Mouse (Mus musculus): ENCODE measurements at regions not wholly inside any gene's neighbourhood (a gene's known extent, or its start where the extent isn't known, plus 50 kb on each side); places are given as distances from the start of the nearest gene placed in this dataset.
"Not testable (repeated sequence)": the region's sequence is repeated elsewhere in the genome, so short reads cannot be mapped to it uniquely, and the experiment has no call there.

DNA sequence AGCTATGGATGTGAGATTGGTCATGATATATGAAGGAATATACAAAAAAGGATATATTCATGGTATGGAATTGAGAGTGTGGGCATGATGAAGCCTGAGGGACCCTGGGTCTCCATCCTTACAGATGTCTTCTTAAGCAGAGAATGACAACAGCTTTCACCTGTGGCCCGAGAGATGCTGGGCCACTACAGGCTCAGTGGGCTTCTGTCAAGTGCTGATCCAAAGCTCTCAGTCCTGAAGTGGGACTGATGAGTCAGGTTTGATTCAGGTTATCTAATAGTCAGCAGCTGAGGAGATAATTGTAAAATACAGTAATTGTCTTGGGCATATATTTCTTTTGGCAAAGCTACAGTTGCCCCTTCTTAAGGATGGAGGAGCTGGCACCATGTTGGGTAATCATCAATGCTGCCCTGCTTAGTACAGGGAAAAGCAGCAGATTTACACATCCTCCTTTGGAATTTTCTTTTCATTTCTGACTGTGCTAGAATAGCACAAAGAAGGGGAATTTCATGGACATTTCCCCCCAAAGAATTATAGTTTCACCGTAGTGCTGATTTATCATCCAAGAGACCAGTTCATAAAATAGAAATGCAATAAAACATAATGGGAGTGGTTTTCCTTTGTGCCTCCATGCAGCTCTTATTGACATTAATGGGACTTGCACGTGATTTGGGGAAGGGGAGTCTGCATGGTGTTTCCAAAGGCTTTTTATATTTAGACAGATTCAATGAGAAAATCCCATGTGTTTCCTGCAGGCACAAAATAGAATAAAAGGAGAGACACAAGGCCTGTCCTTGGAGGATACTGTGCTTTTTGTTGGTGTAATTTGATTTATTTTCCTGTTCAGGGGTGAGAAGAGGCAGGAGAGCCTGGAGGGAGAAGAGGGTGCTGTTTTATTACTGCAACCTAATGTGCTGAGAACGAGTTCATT lies 452.6 kb upstream of the Nrsn1 start:
- no peak for DNase-seq (ENCODE audit: low spot score in 2 of 2)

DNA sequence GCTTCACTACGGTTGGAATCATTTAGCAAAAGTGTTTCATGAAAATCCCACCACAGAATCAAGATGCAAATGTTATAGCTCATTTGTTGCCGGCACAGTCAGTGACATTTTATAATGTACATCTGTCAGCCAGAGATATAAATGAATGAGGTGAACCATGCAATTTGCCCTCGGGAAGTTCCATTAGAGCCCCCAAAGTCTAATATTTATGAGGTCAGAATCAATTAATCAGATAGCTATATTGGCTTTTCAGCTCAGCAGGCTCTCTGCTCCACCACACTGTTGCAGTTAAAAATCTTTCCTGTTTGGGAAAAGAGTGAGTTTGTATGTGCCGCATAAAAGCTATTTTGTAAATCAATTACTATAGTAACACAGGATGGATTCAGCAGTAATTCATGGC lies 430.7 kb upstream of the Nrsn1 start:
- DNase-seq (ENCODE audit: low spot score in 2 of 2), result no peak

DNA sequence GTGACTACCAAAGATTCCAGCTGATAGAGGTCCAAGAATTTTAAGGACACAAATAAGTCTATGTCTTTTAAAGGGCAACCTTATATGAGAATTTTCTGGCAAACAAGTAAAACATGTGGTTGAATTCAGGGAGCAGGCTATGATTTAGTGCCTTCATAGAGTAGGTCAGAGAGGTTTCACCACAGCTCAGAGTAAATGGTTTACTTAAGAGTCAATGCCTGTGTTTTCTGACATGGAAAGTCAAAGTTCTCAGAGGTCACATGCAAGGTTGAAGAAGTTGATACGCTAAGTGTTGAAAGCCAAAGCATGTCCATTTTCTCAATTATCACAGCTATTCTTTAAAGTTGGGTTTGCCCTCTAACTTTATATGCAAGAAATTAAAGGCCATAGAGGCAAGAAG lies 425.7 kb upstream of the Nrsn1 start:
- DNase-seq (ENCODE audit: low spot score in 2 of 2), result no peak

DNA sequence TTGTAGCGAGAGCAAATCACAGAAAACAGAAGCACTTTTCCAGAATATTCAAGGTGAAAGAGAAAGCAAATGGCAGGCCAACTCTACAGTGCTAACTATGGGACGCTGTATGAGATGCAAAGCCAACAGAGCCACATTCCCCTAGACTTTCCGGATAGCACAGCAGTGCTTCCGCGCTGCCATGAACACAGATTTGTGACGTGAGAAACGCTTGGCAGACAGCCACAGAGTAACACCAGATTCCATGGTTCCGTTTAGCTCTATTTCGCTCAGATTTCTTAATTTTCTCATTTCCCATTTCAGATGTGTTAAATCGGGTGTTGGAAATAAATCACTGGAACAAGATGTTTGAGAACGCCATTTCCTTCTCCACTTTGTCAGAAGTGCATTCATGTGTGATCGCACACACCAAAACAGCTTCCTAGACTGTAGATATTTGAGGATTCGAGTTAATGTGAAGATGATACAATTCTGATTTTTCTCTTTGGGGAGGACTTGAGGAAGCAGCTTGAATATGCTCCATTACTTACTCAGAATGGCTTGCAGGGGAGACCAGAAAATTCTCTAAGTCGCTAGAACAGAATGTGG lies 424.8 kb upstream of the Nrsn1 start:
- DNase-seq (ENCODE audit: low spot score in 2 of 2), result no peak

DNA sequence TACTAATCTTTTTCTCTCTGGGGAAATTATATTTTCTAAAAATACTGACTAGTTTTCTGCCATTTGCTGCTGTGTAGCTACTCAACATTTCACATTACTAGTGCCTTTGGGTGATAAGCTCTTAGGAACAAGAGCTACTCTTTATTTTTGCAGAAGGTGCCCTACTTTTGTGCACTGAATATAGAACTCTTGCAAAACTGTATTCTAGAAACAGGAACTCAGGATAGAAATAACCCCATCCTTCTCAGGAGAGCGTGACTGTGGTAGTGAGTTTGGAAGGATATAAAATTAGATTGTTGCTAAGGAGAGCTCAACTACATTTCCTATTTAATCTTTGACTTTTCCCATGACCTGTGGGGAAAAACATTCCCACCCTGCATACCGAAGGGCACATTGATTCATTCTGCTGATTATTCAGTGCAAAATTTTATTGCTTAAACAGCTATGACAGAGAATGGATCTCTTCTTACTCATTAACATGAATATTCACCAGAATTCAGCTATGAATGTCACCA lies 408.0 kb upstream of the Nrsn1 start:
- DNase-seq (ENCODE audit: low spot score in 2 of 2), result no peak

DNA sequence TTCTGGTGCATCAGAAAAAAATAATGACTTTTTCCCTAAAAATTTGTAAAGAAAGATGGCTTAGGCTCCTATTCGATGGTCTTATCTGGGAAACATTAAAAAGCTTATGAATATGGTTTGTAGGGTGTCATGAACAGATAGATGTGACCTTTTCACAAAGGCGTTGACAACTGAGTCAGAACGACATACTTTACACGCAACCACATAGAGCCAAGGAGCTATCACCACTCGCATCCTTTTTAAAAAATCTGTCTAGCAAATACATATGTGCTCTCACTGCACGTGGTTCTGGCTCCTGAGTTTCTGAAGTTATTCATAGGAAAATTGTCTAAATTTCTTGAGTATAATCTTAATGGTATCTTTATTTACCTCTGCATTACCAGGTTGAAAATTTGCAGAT lies 404.9 kb upstream of the Nrsn1 start:
- DNase-seq (ENCODE audit: low spot score in 2 of 2), result no peak

DNA sequence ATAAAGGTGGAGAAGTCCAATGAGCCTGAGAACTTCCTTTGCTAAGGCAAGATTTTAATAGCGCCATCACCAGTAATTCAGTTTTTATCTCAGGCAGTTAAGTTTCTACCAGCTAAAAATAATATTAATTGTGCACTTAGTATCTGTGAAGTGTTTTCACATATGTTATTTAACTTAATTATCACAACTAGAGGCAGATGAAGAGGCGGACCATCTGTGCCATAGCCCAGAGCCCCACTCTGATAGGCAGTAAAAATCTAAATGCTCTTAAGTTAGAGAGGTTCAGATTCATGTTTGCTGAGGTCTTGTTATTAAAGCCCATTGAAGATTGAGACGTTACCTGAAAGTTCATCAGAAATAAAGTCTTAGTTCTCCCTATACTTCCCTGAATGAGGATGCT lies 395.7 kb upstream of the Nrsn1 start:
- DNase-seq (ENCODE audit: low spot score in 2 of 2), result no peak

DNA sequence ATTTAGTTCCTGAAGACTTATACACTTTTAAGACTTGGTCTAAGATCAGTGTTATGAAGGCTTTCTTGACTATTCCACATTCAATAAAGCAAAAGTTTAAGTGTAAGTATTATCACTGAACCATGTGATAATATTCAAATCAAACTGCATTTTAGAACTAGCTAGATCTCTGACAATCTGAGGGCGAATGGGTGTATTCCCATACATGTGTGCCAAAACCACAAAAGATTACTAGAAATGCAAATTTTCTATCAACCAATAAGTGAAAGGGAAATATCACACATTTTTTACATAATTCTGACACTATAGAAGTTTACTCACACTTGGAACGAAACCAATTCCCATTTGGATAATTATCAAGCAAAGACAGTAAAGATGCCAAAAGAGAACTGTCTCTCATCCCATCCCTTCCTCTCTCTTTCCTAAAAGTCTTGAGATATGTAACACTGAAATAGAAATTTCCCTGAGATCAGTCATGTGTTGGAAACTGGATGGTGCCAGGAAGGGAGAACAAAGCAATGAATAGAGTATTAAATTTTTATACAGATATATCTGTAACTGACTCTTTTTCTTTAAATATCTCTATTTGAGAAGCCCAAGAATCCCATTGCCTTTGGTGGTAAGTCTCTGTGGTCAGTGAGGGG lies 394.8 kb upstream of the Nrsn1 start:
- DNase-seq (ENCODE audit: low spot score in 2 of 2), result no peak

DNA sequence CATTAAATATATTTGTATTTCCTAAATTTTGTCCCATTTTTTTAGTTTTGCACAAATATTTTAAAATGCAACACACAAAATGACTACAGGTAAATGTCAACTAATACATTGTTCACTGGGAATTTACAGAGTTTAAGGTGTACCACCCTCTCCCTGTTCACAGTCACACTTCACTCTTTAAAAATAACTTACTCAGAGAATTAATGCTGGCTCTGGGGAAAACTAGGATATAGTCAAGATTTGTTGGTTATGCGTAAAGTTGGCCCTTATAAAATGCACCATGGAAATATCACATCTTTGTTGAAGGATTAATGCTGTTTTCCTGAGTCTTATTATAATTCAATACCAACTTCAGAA lies 378.1 kb upstream of the Nrsn1 start:
- no peak for DNase-seq (ENCODE audit: low spot score in 2 of 2)

DNA sequence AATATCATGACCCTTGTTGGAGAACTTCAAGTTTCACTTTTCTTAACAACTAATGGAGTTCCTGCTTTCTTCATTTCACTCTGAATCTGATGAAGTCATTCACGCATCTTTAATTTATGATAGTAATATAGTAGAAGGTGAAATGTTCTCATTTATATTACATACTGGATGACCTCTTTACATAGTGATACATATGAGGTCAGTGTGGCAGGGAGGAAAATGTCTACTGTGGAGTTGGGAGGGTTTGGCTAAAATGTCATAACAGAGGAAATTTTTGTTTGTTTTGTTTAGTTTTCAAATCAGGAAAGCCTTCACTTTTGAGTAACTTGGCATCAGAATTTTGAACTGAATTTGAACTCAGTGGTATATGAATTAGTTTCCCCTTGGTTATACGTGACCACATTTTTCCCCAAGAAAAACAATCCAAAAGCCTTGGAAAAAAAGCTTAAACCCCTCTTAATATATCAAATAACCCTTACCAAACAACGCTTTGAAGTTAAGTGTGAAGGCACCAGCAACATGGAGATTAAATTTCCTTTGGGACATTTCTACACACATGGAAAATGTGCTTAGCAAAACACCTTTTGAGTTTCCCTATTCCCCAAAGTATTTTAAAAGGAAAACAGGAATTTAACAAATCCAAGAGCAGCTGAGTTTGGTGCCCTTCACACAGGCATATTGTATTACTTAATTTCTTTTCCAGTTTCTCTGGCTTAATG lies 377.6 kb upstream of the Nrsn1 start:
- DNase-seq (ENCODE audit: low spot score in 2 of 2), result no peak

DNA sequence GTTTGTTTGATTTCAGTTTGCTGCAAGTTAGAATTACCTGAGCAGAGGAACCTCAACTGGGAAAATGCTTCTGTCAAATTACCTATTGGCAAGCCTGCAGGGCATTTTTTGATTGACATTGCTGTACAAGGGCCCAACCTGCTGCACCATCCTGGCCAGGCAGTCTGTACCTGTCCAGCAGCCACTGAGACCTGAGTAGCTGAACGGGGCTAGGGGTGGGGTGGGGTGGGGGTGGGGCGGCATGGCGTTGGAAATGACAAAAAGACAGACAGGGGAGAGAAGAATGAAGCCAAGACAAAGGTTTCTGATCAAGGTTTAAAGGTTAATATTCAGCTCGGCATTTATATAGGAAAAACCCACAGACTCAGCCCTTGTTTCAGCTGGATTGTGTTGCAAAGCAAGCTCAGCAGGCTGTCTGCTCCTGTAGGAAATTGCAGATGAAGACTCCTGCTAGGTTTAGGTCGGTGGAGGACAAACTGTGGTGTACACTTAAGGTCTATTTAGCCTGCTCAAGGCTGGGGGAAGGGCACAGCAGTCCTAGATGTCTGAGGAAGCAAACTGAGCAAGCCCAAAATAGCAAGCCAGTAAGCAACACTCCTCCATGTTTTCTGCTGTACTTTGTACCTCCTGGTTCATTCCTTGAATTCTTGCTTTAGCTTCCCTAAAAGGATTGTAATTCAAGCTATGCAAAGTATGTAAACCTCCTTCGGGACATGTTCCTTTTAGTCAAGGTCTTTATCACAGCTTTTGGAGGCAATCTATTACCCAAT lies 369.4 kb upstream of the Nrsn1 start:
- no peak for DNase-seq (ENCODE audit: low spot score in 2 of 2)

DNA sequence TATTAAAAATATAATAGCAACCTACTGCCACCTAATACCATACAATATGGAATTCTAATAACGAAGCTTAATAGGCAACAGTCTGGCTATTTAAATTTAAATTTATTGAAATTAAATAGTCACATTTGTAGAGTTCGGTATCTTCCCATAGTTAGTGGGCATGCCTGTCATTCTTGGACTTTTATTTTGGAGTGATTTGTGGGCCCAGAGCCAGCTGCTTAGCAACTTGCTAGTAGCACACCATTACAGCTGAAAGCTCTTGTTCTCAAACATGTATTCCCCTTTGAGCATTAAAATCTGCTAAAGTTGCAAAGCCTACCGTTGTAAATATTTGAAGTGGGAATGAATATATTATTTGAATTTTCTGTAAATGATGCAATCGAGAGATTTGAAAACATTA lies 359.2 kb upstream of the Nrsn1 start:
- DNase-seq (ENCODE audit: low spot score in 2 of 2), result no peak

DNA sequence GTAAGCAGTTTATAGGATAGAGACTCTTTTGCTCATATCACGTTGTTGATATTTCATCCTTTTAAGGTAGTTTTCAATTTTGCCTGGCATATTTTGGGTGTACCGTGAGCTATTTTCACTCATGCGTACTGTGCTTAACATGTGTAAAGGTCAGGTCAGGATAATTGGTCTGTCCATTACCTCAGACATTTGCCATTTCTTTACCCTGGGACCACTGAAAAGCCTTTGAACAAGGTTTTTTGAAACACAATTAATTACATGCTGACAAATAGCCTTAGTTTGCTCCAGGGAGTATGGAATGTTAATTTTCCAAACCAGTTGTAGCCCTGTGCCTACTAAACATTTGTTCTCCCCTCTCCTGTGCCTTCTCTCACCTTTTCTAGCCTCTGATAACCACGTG lies 347.3 kb upstream of the Nrsn1 start:
- no peak for DNase-seq (ENCODE audit: low spot score in 2 of 2)

DNA sequence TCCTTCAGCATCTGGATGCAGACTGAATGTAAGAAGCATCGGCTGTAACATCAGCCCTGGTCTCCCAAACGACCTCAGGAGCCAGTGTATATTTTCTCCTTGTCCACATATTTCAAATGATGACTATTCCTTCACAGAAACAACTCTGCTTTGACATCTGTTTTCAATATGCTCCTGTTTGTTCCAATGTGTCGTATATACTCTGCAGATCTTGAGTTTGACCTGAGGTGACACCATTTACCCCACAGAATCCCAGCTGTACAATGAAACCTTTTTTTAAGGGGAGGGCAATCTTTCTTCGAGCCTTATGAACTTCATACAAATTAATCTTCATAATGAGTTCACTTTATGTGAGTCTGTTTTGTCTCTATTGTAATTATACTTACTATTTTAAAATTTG lies 341.7 kb upstream of the Nrsn1 start:
- DNase-seq (ENCODE audit: low spot score in 2 of 2), result no peak

DNA sequence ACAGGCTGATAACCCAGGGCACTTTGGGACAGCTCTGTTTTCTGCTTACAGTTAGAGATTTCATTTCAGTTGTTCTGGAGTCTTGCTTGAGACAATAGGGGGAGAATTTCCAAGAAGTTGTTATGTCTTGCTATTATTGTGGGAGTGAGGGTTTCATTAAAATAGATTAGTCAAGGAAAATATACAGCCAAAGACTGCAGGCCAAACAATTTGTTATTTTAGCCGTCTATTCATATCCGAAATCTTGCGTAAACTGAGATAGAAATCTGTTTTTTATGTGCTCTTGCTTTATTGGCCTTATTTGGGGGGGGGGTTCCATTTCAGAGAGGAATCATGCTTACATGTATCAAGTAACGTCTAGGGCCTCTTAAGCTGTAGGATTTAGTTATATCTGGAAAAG lies 339.3 kb upstream of the Nrsn1 start:
- DNase-seq (ENCODE audit: low spot score in 2 of 2), result no peak

DNA sequence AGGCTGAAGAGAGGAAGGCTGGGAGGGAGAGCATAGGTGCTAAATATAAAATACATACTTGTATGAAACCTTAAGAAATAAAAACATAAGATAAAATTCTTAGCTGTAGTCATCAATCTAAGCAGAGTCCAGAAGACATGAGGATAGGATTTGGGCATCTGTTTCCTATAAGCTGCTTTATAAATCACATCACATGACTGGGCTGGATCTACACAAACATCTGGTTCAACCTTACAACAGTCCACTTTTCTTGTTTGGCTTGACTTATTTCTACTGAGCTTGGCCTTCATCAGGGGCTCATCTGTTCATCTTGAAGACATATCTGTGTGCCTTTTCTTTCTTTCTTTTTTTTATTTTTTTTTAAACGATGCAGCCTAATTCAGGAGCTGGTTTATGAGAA lies 338.9 kb upstream of the Nrsn1 start:
- DNase-seq (ENCODE audit: low spot score in 2 of 2), result no peak

DNA sequence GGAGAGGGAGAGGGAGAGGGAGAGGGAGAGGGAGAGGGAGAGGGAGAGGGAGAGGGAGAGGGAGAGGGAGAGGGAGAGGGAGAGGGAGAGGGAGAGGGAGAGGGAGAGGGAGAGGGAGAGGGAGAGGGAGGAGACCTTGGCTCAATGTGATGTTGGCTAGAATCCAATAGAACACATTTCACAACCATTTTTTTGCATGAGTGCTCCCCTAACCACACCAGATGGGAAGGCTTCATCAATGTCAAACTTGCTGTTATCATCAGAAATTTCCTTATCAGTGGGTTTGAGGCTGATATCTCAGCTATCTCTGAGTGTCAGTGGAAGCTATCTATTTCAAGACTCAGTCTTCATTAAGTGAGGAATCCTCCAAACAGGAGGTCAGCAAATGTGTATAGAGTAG lies 331.0 kb upstream of the Nrsn1 start:
- DNase-seq (ENCODE audit: low spot score in 2 of 2), result not testable (repeated sequence)

DNA sequence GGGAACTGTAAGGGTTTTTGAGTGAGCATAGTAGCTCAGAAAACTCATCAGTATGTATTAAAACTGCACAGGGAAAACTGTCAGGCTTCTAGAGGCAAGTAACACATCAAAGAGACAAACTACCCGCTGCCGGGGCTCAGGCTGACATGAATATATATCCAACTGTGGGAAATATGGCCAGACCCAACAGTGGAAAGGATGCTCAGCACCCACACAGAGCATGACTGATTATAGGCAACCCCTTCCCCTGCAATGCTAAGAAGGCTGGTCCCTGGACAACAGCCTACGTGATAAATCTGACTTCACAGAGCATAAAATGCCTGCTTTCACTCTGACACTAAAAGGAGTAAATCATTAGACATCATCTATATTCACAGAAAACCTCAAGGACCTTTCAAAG lies 324.3 kb upstream of the Nrsn1 start:
- DNase-seq (ENCODE audit: low spot score in 2 of 2), result no peak

DNA sequence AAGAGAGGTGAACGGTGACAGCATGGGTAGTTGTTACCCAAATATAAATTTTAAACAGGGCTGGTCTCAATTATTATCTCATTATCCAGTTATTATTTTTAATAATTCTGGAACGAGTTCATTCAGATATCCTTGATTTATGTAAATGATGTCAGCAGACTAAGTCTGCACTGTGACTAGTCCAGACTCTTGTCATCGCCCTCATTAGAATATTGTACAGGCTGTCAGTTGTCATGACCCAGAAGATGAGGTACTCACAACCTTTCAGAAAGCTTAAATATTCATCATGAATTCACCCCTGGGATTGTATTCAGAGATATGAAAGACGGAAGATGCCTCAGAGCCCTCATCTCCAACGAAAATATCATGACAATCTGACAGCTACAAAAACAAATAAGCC lies 300.3 kb upstream of the Nrsn1 start:
- DNase-seq (ENCODE audit: low spot score in 2 of 2), result no peak

DNA sequence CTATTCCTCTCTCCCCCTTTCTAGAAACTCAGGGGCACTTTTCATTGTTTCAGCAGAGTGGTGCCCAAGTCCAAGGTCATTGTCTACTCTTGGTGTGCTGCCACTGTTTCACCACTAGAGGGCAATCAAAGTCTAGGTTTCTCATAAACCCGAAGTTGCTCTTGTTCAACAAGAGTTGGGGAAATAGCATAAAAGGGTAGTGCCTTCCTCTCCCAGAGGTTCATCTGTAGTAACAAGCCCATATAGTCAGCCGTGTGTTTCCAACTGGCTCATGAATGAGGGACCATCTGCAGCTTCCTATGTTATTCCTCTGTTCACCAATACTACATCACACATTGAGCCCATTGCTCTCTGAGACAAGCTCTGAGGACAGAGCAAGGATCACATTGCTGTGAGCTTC lies 292.4 kb upstream of the Nrsn1 start:
- peak; percentile 2 to 24 for DNase-seq (ENCODE audit: low spot score in 2 of 2)

DNA sequence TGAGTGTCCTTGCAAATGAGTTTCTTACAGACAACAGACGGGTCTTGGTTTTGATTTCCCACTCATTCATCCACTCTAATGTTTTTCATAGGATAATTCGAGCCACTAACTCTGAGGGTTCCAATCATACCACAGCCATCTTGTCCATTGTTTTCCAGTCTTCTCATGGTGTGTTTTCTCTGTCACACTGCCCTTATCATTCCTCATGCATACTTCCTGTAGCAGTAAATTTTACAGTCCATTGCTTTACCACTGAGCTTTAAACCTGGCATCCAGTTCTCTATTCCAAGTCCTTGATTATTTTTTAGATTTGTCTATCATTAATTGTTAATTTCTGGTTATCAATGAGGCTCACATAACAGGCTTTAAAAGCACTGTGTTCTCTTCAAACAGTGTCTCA lies 290.0 kb upstream of the Nrsn1 start:
- DNase-seq (ENCODE audit: low spot score in 2 of 2), result no peak

DNA sequence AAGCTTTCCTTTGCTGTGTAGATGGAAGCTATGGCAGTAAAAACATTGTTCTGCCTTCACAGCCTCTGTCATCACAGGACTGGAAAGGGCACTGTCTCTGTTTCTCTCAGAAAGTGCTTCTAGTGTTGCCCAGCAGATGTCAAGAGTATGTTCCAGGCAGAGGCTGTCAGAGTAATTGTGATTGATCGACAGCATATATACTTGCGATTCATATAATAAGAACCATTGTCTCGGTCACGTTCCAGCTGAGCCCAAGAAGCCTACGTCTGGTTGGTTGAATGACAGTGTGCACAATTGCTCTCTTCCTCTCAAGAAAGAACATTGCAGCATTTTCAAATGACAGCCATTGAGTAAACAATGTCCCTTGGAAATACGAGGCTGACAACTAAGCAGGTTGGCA lies 284.7 kb upstream of the Nrsn1 start:
- no peak for DNase-seq (ENCODE audit: low spot score in 2 of 2)

Data from urinary bladder, postnatal 36 days (tissue).